Mouse (Mus musculus): Measurements from ENCODE around the gene Prrx2. TPM values are rescaled to one million over a fixed set of nuclear protein-coding genes. Genes with fewer than 3 reads are reported as not detected.

Prrx2 gene
- polyA plus RNA-seq, 1 experiment from 2014 or later: 2.9 TPM

DNA sequence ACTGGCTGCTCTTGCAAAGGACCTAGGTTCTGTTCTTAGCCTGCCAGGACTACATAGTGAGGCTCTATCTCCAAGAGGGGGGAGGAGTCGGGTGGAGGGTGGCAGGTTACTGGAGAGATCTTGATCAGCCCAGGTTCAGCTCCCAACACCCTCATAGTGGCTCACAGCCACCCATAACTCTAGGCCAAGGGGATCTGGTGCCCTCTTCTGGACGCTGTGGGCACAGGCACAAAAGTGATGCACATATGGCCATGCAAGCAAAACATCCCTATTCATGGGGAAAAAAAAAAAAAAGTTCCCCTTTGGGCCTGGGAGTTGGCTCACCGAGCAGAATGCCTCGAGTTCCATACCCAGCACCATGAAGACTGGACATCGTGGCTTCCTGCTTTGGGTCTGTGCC, 5.5 kb upstream of the Prrx2 start:
- Histone ChIP-seq H3K9me3 (replicated peaks; ENCODE audit: control insufficient read depth, low read length) (no peaks in the 10 kb centered on the region), H3K4me1 (ENCODE audit: control insufficient read depth, insufficient read depth, low read length) (peaks cover 7% of the 10 kb centered on the region), H3K9ac (ENCODE audit: low read length) (no peak overlapping the region), H3K27me3 (replicated peaks; ENCODE audit: control insufficient read depth, insufficient read depth, low read length) (no peaks in the 10 kb centered on the region), H3K4me3 (ENCODE audit: low read depth, low read length) (no peak overlapping the region), H3K27ac (ENCODE audit: low read depth, low read length) (no peak overlapping the region), H3K4me2 (ENCODE audit: low read length) (no peak overlapping the region), H3K36me3 (ENCODE audit: control insufficient read depth, insufficient read depth, low read length) (peaks cover 23% of the 10 kb centered on the region)
- no peak for ATAC-seq
- DNase-seq (ENCODE audit: low spot score): peak; percentile 24
- 39% methylated on average over 5 of the region's 5 CpGs for WGBS

- Histone ChIP-seq H3K4me2 (ENCODE audit: low read length) (no peak within 1 kb of the TSS), H3K9me3 (replicated peaks; ENCODE audit: control insufficient read depth, low read length) (no peaks in the 10 kb centered on the region), H3K4me3 (ENCODE audit: low read depth, low read length) (no peak within 1 kb of the TSS), H3K27ac (ENCODE audit: low read depth, low read length) (no peak within 1 kb of the TSS), H3K36me3 (ENCODE audit: control insufficient read depth, insufficient read depth, low read length) (peaks cover 13% of the 10 kb centered on the region), H3K27me3 (replicated peaks; ENCODE audit: control insufficient read depth, insufficient read depth, low read length) (no peaks in the 10 kb centered on the region), H3K4me1 (ENCODE audit: control insufficient read depth, insufficient read depth, low read length) (peaks cover 7% of the 10 kb centered on the region), H3K9ac (ENCODE audit: low read length) (no peak within 1 kb of the TSS)
- ATAC-seq: no peak
- WGBS: 7% methylated on average over 4 of the region's 4 CpGs
- DNase-seq (ENCODE audit: low spot score): no peak
Observed at GRCm38 (mm10) chr2:30830283-30830795, 4.4 kb upstream of the Prrx2 start, which contains the start of gene Asb6. Asb6 (minus strand) TSS chr2:30830333.

- Histone ChIP-seq H3K9ac (ENCODE audit: low read length) (no peak overlapping the region), H3K36me3 (ENCODE audit: control insufficient read depth, insufficient read depth, low read length) (no peaks in the 10 kb centered on the region), H3K4me1 (ENCODE audit: control insufficient read depth, insufficient read depth, low read length) (peaks cover 10% of the 10 kb centered on the region), H3K9me3 (replicated peaks; ENCODE audit: control insufficient read depth, low read length) (no peaks in the 10 kb centered on the region), H3K27me3 (replicated peaks; ENCODE audit: control insufficient read depth, insufficient read depth, low read length) (no peaks in the 10 kb centered on the region), H3K4me2 (ENCODE audit: low read length) (no peak overlapping the region), H3K27ac (ENCODE audit: low read depth, low read length) (no peak overlapping the region), H3K4me3 (ENCODE audit: low read depth, low read length) (no peak overlapping the region)
- no peak for DNase-seq (ENCODE audit: low spot score)
- 77% methylated on average over 5 of the region's 5 CpGs for WGBS
- no peak for ATAC-seq
Observed at GRCm38 (mm10) chr2:30833644-30834043, 1.1 kb upstream of the Prrx2 start.

DNA sequence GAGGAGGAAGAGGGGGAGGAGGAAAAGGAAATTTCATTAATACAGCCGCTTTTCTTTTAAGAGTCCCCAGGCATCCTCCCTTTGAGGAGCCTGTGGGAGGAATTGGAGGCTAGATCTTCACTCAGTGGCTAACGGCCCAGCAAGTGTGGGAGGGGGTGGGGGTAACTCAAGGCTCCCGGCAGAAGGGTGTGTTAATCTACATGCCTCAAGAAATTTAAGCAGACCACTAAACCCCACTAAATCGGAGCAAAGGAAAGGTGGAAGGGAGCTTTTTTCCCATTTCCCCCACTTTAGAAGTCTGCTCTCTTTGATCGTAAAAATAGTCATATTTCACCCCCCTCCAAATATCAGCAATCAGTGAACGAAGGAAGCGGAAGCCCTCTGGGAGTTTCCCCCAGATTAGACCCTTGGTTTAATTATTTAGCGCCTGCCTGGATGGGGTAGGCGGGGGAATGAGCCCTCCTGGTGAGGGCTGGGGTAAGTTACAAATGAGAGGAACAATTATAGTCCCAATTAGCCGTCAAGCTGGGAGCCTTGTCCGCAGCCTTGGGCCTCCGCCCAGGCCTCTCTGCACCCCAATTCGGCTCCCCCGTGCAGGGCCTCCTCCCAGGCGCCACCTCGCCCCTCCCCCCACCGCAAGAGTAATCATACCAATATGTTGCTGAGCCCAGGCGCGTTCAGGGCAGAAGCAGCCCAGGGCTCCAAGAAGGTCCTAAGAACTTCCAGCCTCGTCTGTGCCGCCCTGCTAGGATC, 1.6 kb downstream of the Prrx2 start:
- peak; percentile 74 for ATAC-seq

GRCm38 (mm10) chr2:30842615-30843014, 7.8 kb downstream of the Prrx2 start:
- DNase-seq (ENCODE audit: low spot score) (no peak), ATAC-seq (no peak)
- WGBS: 53% methylated on average over 10 of the region's 10 CpGs
- Histone ChIP-seq H3K27ac (ENCODE audit: low read depth, low read length) (no peak overlapping the region), H3K27me3 (replicated peaks; ENCODE audit: control insufficient read depth, insufficient read depth, low read length) (peaks cover 5% of the 10 kb centered on the region), H3K36me3 (ENCODE audit: control insufficient read depth, insufficient read depth, low read length) (no peaks in the 10 kb centered on the region), H3K4me1 (ENCODE audit: control insufficient read depth, insufficient read depth, low read length) (no peaks in the 10 kb centered on the region), H3K9ac (ENCODE audit: low read length) (no peak overlapping the region), H3K9me3 (replicated peaks; ENCODE audit: control insufficient read depth, low read length) (no peaks in the 10 kb centered on the region), H3K4me2 (ENCODE audit: low read length) (no peak overlapping the region), H3K4me3 (ENCODE audit: low read depth, low read length) (no peak overlapping the region)

More for the DNA sequence above, 1.6 kb downstream of the Prrx2 start:
- Histone ChIP-seq H3K9me3 (replicated peaks; ENCODE audit: control insufficient read depth, low read length) (no peaks in the 10 kb centered on the region), H3K4me2 (ENCODE audit: low read length) (peak overlapping the region; percentile 18), H3K27me3 (replicated peaks; ENCODE audit: control insufficient read depth, insufficient read depth, low read length) (no peaks in the 10 kb centered on the region), H3K4me3 (ENCODE audit: low read depth, low read length) (no peak overlapping the region), H3K9ac (ENCODE audit: low read length) (no peak overlapping the region; the same call in 1 of the 2 replicates), H3K4me1 (ENCODE audit: control insufficient read depth, insufficient read depth, low read length) (peaks cover 10% of the 10 kb centered on the region), H3K27ac (ENCODE audit: low read depth, low read length) (peak overlapping the region; percentile 44; the same call in 1 of the 2 replicates), H3K36me3 (ENCODE audit: control insufficient read depth, insufficient read depth, low read length) (no peaks in the 10 kb centered on the region)
- WGBS: 3% methylated on average over 21 of the region's 21 CpGs
- peak; percentile 78 for DNase-seq (ENCODE audit: low spot score)

DNA sequence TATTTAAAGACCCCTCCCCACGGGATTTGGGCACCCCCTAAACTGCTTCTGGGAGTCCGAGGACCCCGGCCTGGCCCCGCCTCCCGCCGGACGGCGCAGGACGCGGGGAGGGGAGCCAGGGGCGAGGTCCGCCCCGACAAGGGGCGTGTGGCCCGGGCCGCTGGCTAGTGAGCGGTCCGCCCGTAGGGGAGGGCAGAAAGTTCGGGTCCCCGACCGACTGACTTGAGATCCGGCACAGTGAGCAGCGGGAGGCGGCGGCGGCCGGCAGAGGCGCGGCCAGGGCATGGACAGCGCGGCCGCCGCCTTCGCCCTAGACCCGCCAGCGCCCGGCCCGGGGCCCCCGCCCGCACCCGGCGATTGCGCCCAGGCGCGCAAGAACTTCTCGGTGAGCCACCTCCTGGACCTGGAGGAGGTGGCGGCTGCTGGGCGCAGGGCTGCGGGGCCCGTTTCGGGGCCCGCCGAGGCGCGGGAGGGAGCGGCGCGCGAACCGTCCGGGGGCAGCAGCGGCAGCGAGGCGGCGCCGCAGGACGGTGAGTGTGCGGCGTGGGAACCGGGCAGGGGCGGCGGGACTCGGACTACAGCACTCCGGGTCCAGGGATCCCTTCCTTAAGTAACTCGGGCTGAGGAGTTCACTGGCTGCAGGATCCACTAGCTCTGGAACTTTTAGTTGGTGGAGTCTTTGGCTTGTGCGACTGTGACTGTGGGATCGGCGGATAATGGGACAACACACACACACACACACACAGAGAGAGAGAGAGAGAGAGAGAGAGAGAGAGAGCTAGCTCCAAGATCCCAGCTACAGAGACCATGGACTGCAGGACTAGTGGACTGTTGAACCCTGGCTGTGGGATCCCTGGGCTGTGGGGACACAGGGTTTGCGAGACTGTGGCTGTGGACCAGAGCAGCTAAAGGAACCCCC, 10.6 kb downstream of the Prrx2 start:
- WGBS: under 1% methylated on average over 60 of the region's 80 CpGs
- H3K9me3 ChIP-seq (replicated peaks; ENCODE audit: control insufficient read depth, low read length): no peaks in the 10 kb centered on the region
- H3K9ac ChIP-seq (ENCODE audit: low read length): peak overlapping the region; percentile 65
- H3K27ac ChIP-seq (ENCODE audit: low read depth, low read length): no peak overlapping the region
- peak overlapping the region; percentile 81 for H3K4me2 ChIP-seq (ENCODE audit: low read length)
- H3K36me3 ChIP-seq (ENCODE audit: control insufficient read depth, insufficient read depth, low read length): no peaks in the 10 kb centered on the region
- peaks cover 5% of the 10 kb centered on the region for H3K27me3 ChIP-seq (replicated peaks; ENCODE audit: control insufficient read depth, insufficient read depth, low read length)
- no peak for ATAC-seq
- no peak for DNase-seq (ENCODE audit: low spot score)
- H3K4me1 ChIP-seq (ENCODE audit: control insufficient read depth, insufficient read depth, low read length): no peaks in the 10 kb centered on the region
- H3K4me3 ChIP-seq (ENCODE audit: low read depth, low read length): peak overlapping the region; percentile 42

- Histone ChIP-seq H3K4me3 (ENCODE audit: low read depth, low read length) (no peak overlapping the region), H3K9me3 (replicated peaks; ENCODE audit: control insufficient read depth, low read length) (no peaks in the 10 kb centered on the region), H3K27ac (ENCODE audit: low read depth, low read length) (no peak overlapping the region), H3K27me3 (replicated peaks; ENCODE audit: control insufficient read depth, insufficient read depth, low read length) (peaks cover 5% of the 10 kb centered on the region), H3K4me2 (ENCODE audit: low read length) (peak overlapping the region; percentile 81), H3K9ac (ENCODE audit: low read length) (no peak overlapping the region), H3K36me3 (ENCODE audit: control insufficient read depth, insufficient read depth, low read length) (no peaks in the 10 kb centered on the region), H3K4me1 (ENCODE audit: control insufficient read depth, insufficient read depth, low read length) (no peaks in the 10 kb centered on the region)
- WGBS: 90% methylated on average over 8 of the region's 8 CpGs
- DNase-seq (ENCODE audit: low spot score): no peak
- ATAC-seq: no peak
Observed at GRCm38 (mm10) chr2:30846236-30846635, 11.5 kb downstream of the Prrx2 start.

- Histone ChIP-seq H3K36me3 (ENCODE audit: control insufficient read depth, insufficient read depth, low read length) (no peaks in the 10 kb centered on the region), H3K4me3 (ENCODE audit: low read depth, low read length) (no peak overlapping the region), H3K4me2 (ENCODE audit: low read length) (no peak overlapping the region), H3K27ac (ENCODE audit: low read depth, low read length) (no peak overlapping the region), H3K27me3 (replicated peaks; ENCODE audit: control insufficient read depth, insufficient read depth, low read length) (peaks cover 5% of the 10 kb centered on the region), H3K9me3 (replicated peaks; ENCODE audit: control insufficient read depth, low read length) (no peaks in the 10 kb centered on the region), H3K4me1 (ENCODE audit: control insufficient read depth, insufficient read depth, low read length) (no peaks in the 10 kb centered on the region), H3K9ac (ENCODE audit: low read length) (no peak overlapping the region)
- no peak for ATAC-seq
- DNase-seq (ENCODE audit: low spot score): no peak
- WGBS: 58% methylated on average over 6 of the region's 6 CpGs
Observed at GRCm38 (mm10) chr2:30846723-30847122, 12.0 kb downstream of the Prrx2 start.
